Mouse (Mus musculus) adrenal gland, postnatal 4 days (tissue): ENCODE data around the gene Gpr107. TPM values are rescaled to one million over a fixed set of nuclear protein-coding genes. Genes with fewer than 3 reads are reported as not detected.
"Not testable (repeated sequence)": the region's sequence is repeated elsewhere in the genome, so short reads cannot be mapped to it uniquely, and the experiment has no call there.

Experiments used
- DNase-seq, 2 experiments: peaks; one replicate each; pipeline ENCODE4 v3.0.0; 2021 to 2022; ENCODE audit warnings: low spot score in 2 of 2, mixed read lengths in 2 of 2
- total RNA-seq, 2 experiments: library from RNA; stranded (reverse); gene quantifications; 2 replicates each; pipeline ENCODE4 v1.2.3; 2021

The Gpr107 gene
- total RNA-seq, 2 experiments from 2014 or later, result 62.8 to 68.3 TPM

DNA sequence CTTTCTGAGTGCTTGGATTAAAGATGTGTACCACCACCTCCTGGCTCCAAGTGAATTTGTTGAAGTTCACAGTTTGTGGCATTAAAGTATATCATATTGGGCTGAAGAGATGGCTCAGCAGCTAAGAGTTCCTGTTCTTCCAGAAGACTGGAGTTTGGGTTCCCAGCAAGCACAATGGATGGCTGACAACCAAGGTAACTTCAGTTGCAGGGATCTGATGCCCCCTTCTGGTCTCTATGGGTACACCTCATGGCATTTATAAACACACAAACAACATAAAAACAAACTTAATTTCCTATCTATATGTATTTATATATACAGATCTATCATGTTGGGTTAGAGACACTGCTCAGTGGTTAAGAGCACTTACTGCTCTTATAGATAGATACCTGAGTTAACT lies 1.4 kb upstream of the Gpr107 start:
- DNase-seq, result no peak

DNA sequence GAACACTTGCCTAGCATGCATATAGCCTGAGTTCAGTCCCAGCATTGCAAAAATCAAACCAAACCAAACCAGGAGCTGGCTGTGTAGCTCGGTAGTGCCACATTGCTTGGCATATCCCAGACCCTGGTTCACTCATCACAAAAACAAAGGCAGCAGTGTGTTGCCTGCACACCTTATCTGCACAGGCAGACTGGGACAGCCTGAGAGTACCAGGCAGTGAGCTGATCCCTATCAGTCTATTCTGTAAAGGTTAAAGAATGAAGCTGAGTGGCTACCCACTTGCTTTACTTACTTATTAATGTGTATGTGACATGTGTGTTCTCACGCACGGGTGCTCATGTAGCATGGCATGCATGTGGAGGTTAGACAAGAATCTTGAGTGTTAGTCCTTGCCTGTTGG lies 4.7 kb downstream of the Gpr107 start:
- no peak for DNase-seq

DNA sequence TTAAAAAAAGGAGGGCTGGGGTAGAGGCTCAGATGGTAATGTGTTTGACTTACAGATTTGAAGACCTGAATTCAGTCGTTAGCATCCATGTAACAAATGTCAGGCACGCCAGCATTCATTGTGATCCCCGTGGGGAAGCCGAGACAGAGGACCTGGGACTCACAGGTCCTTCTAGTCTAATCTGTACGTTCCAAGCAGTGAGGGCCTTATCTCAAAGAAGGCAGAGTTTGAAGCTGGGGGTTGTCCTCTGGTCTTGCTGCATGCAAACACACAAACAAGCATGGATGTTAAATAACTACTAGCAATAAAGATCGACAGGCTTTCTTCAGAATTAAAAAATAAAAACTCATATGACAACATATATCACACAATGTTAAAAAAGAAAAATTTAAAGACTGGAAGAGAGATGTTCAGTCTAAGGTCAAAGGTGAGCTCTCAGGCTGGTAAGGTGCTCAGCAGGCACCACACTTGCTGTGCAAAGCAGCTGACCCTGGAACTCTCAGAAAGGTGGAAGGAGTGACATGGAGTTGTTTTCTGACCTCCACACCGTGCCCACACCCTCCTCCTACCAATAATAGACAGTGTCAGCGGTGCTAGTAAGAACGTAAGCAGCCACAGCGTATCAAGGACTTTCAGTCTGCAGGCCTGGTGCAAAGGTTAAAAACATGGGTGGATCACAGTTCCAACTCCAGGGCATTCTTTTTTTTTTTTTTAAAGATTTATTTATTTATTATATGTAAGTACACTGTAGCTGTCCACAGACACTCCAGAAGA lies 8.2 kb downstream of the Gpr107 start:
- no peak for DNase-seq

DNA sequence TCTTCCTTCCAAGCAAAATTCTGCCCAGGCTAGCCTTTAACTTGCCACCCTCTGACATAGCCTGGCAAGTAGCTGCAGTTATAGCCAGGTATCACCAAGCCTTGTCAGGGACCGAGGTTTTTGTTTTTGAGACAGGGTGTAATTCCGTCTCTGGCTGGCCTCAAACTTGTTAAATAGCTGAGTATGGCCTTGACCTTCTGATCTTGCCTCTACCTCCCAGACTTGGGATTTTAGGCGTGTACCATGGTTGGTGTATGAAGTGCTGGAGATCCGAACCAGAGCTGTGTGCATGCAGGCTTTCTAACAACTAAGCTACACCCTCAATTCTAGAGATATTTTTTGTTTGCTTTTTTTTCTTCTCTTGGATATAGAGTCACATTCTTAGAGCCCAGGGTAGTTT lies 9.5 kb downstream of the Gpr107 start:
- no peak for DNase-seq

DNA sequence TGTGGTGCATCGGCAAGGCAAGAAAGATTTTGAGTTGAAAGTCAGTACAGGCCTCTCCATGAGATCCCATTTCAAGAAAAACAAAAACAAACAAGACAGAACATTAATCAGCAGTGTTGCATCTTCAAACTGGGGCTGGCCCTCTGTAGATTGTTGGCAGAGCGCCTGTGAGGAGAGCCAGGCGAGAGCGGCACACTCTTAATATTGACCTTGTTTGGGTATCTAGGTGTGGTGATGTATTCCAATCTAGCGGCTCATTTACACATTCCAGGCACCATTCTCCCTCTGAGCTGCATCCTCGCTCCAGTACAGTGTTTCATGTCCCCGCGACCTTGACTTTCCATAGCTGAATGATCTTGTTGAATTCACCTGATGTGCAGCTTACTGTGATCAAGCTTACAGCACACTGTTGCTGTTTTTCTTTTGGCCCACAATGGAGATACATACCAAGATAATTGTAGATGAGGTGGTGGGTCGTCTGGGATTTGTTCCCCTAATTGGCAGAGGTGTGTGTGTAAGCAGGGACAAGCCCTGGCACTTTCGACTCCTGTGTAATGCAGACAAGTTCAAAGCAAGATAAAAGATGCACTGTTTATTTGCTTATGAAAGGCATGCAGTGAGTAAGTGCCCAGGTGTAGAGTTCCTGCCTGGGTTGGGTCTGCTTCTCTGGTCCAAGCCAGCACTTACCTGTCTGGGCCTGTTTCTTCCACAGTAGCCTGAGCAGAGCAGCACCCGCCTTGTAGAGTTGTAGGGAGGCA lies 11.4 kb downstream of the Gpr107 start:
- DNase-seq, result no peak

DNA sequence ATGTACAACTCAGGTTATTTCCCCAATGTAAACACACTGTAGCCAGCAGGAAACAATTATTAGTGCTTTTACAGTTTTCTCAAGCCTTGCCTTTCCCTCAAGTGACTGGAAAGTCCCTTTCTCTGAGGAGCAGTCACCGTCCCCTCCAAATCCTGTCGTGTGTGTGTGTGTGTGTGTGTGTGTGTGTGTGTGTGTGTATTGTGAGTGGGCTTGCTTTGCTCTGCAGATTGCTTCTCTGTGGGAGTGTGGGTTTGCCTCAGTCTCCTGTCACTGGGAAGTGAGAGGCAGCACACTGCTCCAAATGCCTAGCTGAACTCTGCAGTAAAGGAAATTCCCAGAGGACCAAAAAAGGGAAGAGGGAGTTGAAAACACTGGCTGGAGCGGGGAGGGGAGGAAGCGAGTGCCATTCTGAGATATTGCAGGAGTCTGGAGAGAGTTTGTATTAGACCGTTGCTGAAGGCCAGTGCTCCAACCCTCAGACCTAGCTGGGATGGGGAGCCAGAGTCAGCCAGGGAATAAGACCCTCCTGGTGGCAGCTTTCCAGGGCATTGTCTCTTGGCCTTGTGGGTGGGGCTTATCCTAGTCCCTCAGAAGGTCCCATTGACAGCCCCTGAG lies 12.8 kb downstream of the Gpr107 start:
- DNase-seq, result no peak

DNA sequence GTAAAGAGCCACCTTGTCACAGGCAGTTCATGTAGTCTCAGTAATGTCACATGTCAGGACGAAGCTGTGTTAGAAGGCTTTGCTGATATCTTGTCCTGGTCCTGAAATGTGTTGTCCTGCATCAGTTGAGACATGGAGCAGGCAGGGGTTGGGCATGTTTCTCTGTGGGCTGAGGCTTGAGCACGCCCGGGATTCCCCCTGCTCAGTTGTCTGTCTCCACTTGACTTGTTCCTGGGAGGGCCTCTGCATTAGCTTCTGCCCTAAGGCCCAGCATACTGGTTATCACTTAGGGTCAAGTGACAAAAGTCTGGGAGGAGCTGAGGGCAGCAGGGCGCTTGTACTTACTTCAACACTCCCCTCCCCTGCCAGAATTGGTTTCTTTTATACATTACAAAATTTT lies 13.4 kb downstream of the Gpr107 start:
- DNase-seq, result no peak

DNA sequence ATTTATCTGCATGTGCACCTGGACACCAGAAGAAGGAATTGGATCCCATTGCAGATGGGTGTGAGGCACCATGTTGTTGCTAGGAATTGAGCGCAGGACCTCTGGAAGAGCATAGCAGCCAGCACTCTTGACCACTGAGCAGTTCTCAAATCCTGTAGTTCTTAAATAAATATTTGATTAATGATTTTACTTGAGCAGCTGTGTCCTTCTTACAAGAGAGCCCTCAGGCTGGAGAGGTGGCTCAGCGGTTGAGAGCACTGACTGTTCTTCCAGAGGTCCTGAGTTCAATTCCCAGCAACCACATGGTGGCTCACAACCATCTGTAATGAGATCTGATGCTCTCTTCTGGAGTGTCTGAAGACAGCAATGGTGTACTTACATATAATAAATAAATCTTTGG lies 15.5 kb downstream of the Gpr107 start:
- DNase-seq, result not testable (repeated sequence)

DNA sequence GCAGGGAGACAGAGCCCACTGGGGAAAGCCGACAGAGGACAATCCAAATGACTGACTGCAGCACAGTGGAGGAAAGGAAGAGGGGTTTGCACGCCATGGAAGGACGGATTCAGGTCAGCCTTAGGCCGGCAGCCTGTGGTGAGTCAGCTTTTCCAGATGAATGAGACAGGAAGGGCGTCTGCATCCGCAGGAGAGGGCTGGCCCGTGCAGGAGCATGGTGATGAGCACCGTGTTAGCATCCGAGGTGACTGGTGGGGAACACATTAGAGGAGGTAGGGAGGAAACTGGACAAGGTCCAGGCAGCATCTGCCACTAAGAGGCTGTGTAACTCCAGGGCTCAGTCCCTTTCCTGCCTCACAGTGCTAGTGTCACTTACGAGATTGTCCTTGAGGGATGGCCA lies 16.9 kb downstream of the Gpr107 start:
- DNase-seq, result no peak

DNA sequence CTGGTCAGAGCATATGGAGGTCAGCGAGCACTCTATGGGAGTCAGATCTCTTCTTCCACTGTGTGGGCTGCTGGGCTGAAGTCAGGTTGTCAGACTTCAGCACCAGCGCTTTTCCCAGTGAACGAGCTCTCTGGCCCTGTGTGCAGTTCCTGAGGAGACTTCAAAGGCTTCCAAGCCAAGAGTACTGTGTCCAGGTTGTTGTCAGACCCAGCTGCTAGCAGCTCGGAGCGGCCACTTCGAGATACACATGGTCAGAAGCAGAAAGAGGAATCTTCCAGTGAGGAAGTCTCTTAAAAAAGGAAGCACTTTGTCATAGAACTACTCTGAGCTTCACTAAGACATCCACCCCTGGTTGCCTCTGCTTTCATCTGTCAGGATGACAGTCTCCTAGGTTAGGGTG lies 18.0 kb downstream of the Gpr107 start:
- DNase-seq, result no peak

DNA sequence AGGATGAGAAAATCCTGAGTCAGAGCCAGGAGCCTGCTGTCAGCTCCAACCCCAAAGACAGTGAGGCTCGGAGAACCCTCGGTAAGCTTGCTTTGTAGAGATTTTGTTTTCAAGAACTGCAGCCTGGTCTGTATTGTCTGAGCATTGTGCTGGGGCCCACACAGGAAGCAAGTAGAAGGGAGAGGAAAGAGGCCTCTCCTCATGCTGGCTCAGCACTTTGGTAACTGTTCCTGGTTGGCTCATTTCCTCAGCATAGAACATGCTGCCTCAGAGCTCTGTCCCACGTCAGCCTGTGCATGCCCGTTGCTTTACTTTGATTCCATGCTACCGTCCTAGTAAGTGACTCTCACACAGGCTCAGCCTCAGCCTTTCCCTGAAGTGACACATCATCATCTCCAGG lies 19.9 kb downstream of the Gpr107 start:
- no peak for DNase-seq

DNA sequence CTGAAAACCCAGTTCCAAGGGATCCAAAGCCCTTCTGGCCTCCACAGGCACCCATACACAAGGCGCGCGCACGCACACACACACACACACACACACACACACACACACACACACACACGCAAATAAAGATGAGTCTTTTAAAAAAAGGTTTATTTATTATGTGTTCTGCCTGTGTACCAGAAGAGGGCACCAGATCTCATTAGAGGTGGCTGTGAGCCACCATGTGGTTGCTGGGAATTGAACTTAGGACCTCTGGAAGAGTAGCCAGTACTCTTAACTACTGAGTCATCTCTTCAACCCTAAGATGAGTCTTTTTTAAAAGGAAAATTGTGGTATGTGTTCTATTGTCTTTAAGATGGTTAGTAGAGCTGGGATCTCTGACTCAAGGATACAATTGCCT lies 20.4 kb downstream of the Gpr107 start:
- no peak for DNase-seq

DNA sequence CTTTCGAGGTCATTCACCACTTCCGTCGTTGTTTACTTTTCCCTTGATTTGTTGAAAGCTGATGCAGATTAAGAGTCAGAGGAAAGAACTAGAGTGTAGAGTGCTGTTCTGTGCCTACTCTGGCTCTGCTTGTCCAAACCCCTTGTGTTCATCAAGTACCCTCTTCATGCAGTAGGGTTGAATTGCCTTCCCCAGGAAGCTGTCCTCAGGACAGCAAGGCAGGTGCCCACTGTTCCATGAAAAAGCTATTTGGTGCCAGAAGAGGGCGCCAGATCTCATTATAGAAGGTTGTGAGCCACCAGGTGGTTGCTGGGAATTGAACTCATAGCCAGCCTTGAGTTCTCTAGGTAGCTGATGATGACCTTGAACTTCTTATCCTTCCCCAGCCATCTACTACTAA lies 21.2 kb downstream of the Gpr107 start:
- no peak for DNase-seq

DNA sequence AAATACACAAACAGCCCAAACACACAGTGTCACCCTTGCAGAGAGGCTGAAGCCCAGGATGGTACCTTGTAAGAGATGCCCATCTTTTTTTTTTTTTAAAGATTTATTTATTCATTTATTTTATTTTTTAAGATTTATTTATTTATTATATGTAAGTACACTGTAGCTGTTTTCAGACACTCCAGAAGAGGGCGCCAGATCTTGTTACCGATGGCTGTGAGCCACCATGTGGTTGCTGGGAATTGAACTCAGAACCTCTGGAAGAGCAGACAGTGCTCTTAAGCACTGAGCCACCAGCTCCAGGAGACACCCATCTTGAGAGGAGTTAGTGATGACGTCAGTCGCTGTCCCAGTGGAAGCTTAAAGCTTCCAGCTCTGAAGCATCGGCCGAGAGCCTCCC lies 26.5 kb downstream of the Gpr107 start:
- not testable (repeated sequence) for DNase-seq

DNA sequence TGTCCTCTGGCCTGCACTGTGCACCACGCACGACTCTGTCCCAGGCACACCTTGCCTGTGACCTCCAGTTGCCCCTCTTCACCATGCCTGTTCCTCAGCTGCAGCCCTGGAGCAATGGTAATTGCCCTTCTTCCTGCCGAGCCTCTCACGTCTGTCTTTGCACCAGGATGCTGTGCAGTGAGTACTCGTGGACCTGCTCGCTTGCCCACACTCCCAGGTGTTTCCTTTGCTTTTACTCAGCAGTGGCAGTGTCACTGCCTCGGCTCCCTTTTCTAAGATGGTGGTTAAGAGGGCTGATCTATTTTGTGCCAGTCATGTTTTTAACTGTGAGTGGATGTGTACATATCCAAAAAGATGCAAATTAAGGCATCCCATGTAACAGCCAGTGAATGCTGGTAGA lies 27.4 kb downstream of the Gpr107 start:
- DNase-seq, result no peak

DNA sequence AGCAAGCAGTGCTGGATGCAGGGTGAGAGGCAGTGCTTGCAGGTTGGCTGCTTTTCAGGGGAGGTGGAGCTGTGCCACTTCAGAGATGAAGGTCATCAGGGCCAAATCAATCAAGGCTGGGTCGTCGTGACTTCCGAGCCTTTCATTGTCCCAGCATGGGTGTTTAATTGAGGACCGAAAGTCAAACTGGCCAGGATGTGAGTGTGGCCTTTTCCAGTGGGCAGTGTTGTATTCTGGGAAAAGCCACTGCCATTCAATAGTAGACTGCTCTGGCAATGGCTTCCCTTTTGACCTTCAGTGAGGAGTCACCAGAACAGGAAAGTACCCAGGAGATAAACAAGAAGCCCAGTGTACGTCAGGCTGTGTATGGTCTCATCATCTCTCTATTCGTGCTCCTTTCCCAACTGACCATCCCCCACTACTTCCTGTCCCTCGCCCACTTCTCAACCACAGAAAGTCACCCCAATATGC lies 28.0 kb downstream of the Gpr107 start:
- no peak for DNase-seq

DNA sequence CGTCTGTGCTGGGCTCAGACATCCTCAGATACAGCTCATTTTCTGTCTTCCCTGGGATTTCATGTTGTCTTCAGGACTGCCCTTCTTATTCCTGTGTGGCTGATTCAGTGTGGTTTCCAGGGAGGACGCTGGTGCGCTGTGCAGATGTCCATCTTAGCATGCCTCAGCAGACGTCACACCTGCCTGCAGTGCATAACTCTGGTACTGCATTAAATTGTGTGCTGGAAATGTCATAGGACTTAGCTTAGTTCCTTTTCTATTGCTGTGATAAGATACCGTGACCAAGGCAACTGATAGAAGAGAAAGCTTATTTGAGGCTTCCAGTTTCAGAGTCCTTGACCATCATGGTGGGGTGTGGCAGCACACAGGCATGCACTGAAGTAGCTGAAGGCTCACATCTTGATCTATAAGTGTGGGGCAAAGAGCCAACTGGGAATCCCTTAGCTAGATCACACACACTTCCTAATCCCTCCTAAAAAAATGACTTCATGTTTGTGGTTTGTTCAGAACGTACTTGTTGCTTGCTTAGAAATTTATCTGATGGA lies 30.7 kb downstream of the Gpr107 start:
- DNase-seq, result no peak

DNA sequence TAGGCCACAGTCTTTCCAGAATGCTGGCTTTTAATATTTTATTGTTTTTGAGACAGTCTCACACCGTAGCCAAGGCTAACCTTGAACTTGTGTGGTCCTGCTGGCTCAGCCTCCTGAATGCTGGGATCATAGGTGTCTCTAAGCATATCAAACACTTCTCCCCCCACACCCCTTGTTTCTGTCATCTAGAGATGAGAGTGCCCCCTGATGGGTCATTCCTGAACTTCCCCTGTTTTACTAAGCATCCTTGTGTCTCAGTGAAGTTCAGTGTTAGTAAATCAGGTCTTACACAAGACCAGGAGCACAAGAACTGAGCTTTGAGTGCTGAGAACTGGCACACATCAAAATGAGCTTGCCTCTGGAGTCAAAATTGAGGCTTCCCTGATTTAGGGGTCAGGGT lies 31.7 kb downstream of the Gpr107 start:
- no peak for DNase-seq

DNA sequence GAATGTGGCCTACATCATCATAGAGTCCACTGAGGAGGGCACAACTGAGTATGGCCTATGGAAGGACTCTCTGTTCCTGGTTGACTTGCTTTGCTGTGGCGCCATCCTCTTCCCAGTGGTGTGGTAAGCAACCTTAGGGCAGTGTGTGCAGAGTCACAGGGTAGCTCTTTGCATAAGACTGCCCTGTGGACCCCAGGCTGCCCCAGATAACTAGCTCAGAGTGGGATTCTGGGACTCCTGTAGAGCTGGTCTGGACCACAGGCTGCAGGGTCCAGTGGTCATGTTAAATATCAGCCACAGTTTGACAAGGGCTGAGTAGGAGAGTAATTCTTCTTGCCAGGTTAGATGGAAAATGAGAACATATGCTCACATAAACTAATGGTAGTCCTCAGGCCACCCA lies 36.6 kb downstream of the Gpr107 start:
- DNase-seq, result no peak

DNA sequence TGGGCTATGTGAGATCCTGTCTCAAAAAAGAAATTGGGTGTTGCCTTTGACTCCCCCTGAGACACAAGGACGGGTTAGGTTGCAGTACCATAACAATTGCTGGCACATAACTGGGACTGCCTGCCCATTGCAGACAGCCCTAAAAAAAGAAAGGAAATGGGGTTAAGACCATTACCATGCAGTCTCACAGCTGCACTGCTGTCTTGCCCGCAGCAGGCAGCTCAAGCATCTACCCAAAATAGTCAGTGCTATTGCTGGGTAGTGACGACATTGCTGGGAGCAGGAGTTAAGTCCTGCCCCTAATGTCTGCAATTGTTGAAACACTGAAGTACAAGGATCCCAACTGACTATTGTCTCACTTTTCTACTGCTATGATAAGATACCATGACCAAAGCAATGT lies 37.5 kb downstream of the Gpr107 start:
- no peak for DNase-seq

DNA sequence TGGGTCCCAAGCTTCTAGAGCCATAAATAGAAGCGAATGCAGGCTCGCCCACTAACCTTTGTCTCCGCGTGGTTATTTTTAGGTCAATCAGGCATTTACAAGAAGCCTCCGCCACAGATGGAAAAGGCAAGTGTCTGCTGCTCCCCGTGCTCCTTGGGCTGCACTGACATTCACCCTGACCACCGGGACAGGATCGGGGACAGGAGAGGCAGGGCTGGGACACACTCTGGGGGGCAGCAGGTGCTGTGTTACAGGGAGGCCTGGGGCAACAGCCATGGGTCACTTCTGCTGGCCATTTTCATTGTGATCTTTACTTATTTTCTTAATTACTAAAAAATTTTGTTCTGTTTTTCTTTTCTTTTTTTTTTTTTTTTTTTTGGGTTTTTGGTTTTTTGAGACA lies 39.6 kb downstream of the Gpr107 start:
- no peak for DNase-seq
